Mouse (Mus musculus) kidney, embryonic 14.5 days (tissue): Measurements from ENCODE around the gene Cep112. TPM values are rescaled to one million over a fixed set of nuclear protein-coding genes. Genes with fewer than 3 reads are reported as not detected.

ENCODE experiments used
- ATAC-seq: fragments of 200-750 bp; cut with Nextera tagmentation; 2 replicates; pipeline ENCODE4 v1.8.0; 2017; ENCODE audit warnings: moderate number of reproducible peaks, mild to moderate bottlenecking, moderate TSS enrichment, moderate library complexity; ENCODE audit not compliant: low FRiP score, low TSS enrichment
- H3K27ac ChIP-seq: fragments of 300-500 bp; sonication (generic); 2 replicates; pipeline ENCODE4 v1.5.1; 2014; ENCODE audit warnings: low read depth, mild to moderate bottlenecking, low read length, moderate library complexity, mixed read lengths
- H3K27me3 ChIP-seq: fragments of 300-500 bp; sonication (generic); 2 replicates; pipeline ENCODE4 v1.6.1; 2014; ENCODE audit warnings: mild to moderate bottlenecking, low read length; ENCODE audit not compliant: control insufficient read depth, insufficient read depth
- H3K36me3 ChIP-seq: fragments of 300-500 bp; sonication (generic); 2 replicates; pipeline ENCODE4 v1.6.1; 2014; ENCODE audit warnings: low read length, mixed read lengths; ENCODE audit not compliant: control insufficient read depth, insufficient read depth
- H3K4me1 ChIP-seq: fragments of 300-500 bp; sonication (generic); 2 replicates; pipeline ENCODE4 v1.6.1; 2014; ENCODE audit warnings: low read length, mixed read lengths; ENCODE audit not compliant: control insufficient read depth, insufficient read depth
- H3K4me2 ChIP-seq: fragments of 300-500 bp; sonication (generic); replicated peaks from 2 replicates; pipeline ENCODE4 v1.6.1; 2014; ENCODE audit warnings: low read depth, mild to moderate bottlenecking, low read length
- H3K4me3 ChIP-seq: fragments of 300-500 bp; sonication (generic); 2 replicates; pipeline ENCODE4 v1.5.1; 2014; ENCODE audit warnings: mild to moderate bottlenecking, low read length
- H3K9ac ChIP-seq: fragments of 300-500 bp; sonication (generic); 2 replicates; pipeline ENCODE4 v1.6.1; 2014; ENCODE audit warnings: low read depth, mild to moderate bottlenecking, low read length, moderate library complexity
- H3K9me3 ChIP-seq: fragments of 300-500 bp; sonication (generic); 2 replicates; pipeline ENCODE4 v1.6.1; 2016; ENCODE audit warnings: low read length; ENCODE audit not compliant: control insufficient read depth
- WGBS: fragments of 180-500 bp; shearing (Covaris S2); extraction: QIAGEN DNeasy Blood & Tissue Kit; methylation state at CpG from one replicate; pipeline ENCODE4 v1.1.7; 2014; 5-methylcytosine and 5-hydroxymethylcytosine counted together
- polyA plus RNA-seq: library from polyadenylated mRNA; unstranded; fragments of >200 nt; fragmentation: Nextera tagmentation; extraction: Ambion mirVana; gene quantifications from 2 replicates; pipeline ENCODE4 v1.2.1, GENCODE M21; 2014

Cep112 gene
- polyA plus RNA-seq, 1 experiment from 2014 or later = 16.3 TPM

DNA sequence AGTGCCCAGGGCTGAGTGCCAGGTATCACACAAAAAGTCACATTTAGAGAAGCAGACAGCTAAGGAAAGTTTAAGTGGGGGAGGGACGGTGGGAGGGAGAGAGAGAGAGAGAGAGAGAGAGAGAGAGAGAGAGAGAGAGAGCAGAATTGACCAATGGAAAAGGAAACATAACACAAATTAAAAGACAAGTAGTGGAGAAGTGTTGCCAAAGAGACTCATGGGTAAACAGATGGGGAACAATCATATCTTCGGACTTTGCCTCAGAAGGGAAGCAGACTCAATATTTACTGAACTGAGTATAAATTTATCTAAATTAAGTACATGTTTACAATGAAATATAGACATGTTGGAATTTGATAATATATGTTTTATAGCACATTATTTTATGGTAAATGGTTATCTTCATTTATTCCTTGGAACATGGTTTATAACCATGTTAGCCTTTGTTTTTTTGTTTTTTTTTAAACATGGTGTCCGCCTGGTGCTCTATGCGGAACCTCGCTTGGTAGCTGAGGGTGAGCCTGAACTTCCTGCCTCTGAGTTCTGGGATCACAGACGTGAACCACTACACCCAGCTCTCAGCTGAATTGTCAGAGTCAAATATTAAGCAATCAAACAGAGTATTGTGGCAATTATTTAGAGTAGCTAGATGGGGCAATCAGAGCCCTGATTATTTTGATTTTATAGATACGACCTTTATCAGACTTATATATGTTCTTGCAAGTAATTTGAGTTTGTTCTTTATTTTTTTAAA lies 28.7 kb upstream of the Cep112 start:
- Histone ChIP-seq H3K27ac (no peak overlapping the region), H3K4me2 (no peak overlapping the region), H3K36me3 (no peaks in the 10 kb centered on the region), H3K9me3 (no peaks in the 10 kb centered on the region), H3K9ac (no peak overlapping the region), H3K4me3 (no peak overlapping the region), H3K4me1 (no peaks in the 10 kb centered on the region), H3K27me3 (no peaks in the 10 kb centered on the region)
- ATAC-seq = no peak
- 85% methylated on average over 7 of the region's 7 CpGs for WGBS

DNA sequence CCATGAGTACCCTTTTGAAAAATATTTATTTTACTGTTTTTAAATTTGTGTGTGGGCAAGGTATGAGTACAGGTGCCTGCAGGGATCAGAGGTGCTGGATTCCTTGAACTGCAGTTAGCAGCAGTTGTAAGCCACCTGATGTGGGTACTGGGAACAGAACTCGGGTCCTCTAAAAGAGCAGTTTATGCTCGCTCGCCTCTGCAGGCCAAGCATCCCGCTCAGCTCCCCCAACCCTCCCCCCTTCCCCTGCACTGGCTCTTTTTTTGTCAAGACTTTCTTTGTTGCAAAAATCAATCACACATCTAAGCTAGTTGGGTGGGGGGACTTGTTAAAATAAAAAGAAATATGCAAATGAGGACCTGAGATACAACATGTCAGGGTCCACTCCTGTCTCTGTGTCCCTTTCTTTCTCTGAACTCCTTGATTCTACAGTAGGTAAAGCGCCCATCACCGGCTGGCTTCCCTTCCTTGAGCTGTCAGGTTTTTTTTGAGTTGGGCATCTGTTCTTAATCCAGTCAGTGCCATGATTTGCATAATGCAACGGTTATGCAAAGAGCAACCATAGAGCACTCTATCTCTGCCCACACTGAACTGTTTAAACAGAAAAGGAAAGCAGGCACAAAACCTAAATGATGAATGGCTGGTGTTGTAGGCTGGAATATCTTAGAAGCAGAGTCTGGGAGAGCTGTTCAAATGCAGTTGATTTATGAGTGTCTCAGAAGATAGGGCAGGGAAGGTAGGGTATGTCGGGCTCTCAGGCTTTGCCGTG lies 14.9 kb upstream of the Cep112 start:
- Histone ChIP-seq H3K36me3 (no peaks in the 10 kb centered on the region), H3K9ac (no peak overlapping the region), H3K9me3 (no peaks in the 10 kb centered on the region), H3K4me2 (no peak overlapping the region), H3K27ac (no peak overlapping the region), H3K4me3 (no peak overlapping the region), H3K4me1 (no peaks in the 10 kb centered on the region), H3K27me3 (no peaks in the 10 kb centered on the region)
- no peak for ATAC-seq
- WGBS = 73% methylated on average over 7 of the region's 9 CpGs

DNA sequence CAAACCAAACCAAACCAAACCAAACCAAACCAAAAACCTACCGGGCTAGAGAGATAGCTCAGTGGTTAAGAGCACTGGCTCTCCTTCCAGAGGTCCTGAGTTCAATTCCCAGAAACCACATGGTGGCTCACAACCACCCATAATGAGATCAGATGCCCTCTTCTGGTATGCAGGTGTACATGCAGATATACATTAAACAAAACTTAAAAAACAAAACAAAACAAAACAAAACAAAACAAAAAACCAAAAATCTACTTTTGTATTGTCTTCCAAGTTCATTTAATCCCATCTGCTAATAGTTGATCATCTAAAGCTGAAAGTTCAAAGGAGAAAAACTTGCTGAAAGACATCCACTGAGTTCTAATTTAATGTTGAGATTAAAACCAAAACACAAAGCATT lies 8.6 kb upstream of the Cep112 start:
- Histone ChIP-seq H3K36me3 (no peaks in the 10 kb centered on the region), H3K4me3 (no peak overlapping the region), H3K9ac (no peak overlapping the region), H3K9me3 (no peaks in the 10 kb centered on the region), H3K4me2 (no peak overlapping the region), H3K27me3 (no peaks in the 10 kb centered on the region), H3K4me1 (no peaks in the 10 kb centered on the region), H3K27ac (no peak overlapping the region)
- ATAC-seq = no peak
- 91% methylated on average over 1 of the region's 1 CpGs for WGBS

DNA sequence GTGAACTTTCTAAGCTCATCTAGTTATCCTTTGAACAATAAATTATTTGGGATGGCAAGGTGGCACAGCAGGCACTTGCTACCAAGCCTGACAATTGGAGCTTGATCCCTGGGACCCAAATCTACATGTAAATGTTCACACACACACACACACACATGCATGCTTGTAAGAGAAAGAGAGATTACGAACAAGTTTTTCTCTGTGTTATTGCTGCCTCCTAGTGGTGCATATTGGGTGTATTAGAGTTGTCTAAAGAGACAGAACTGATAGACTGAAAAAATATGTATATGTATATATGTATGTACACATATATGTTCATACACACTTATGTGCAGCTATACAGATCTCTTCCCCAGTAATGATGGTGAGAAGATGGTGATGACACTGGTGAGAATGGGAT lies 6.5 kb upstream of the Cep112 start:
- Histone ChIP-seq H3K4me1 (no peaks in the 10 kb centered on the region), H3K27ac (no peak overlapping the region), H3K9ac (no peak overlapping the region), H3K4me3 (no peak overlapping the region), H3K27me3 (0 out of 2 replicates have a peak, but pooled peaks cover 4% of the 10 kb centered on the region), H3K36me3 (no peaks in the 10 kb centered on the region), H3K4me2 (no peak overlapping the region), H3K9me3 (no peaks in the 10 kb centered on the region)
- WGBS = 49% methylated on average over 1 of the region's 1 CpGs
- ATAC-seq = no peak

DNA sequence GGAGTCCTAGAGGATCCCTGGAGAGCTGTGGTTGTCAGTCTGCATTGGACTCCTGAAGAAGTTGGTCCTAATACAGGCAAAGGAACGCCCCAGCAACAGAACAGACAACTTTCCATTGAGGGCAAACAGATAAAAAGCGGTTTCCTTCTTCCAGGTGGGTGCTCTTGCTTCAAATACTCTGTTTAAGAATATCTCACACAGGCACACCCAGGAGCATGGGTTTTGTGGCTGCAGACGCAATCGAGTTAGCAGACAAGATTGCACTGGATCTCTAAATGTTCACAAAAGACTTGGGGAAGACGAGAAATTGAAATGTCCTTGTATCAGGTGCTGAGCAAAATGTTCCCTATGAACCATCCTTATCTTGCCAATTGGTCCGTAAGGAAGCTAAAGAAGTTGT lies 5.8 kb upstream of the Cep112 start:
- Histone ChIP-seq H3K27ac (no peak overlapping the region), H3K4me2 (no peak overlapping the region), H3K4me1 (no peaks in the 10 kb centered on the region), H3K27me3 (0 out of 2 replicates have a peak, but pooled peaks cover 4% of the 10 kb centered on the region), H3K4me3 (no peak overlapping the region), H3K9me3 (no peaks in the 10 kb centered on the region), H3K36me3 (no peaks in the 10 kb centered on the region), H3K9ac (no peak overlapping the region)
- no peak for ATAC-seq
- 88% methylated on average over 6 of the region's 6 CpGs for WGBS

DNA sequence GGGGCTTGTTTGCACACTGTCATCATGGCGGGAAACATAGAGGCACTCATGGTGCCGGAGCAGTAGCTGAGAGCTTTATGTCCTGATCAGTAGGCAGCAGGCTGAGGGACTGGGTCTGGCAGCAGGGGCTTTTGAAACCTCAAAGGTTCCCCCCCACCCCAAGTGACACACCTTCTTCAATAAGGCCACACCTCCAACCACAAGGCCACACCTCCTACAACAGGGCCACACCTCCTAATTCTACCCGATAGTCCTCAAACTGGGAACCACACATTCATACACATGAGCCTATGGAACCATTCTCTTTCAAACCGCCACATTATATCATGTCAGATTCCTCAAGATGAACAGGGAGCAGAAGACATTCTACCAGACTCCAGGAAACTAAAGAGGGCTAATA lies 4.2 kb upstream of the Cep112 start:
- ATAC-seq = no peak
- no peak overlapping the region for H3K9ac ChIP-seq
- 0 out of 2 replicates have a peak, but pooled peaks cover 4% of the 10 kb centered on the region for H3K27me3 ChIP-seq
- H3K4me2 ChIP-seq = no peak overlapping the region
- no peaks in the 10 kb centered on the region for H3K9me3 ChIP-seq
- H3K4me3 ChIP-seq = no peak overlapping the region
- WGBS = 79% methylated on average over 4 of the region's 4 CpGs
- H3K36me3 ChIP-seq = no peaks in the 10 kb centered on the region
- H3K27ac ChIP-seq = no peak overlapping the region
- H3K4me1 ChIP-seq = no peaks in the 10 kb centered on the region

DNA sequence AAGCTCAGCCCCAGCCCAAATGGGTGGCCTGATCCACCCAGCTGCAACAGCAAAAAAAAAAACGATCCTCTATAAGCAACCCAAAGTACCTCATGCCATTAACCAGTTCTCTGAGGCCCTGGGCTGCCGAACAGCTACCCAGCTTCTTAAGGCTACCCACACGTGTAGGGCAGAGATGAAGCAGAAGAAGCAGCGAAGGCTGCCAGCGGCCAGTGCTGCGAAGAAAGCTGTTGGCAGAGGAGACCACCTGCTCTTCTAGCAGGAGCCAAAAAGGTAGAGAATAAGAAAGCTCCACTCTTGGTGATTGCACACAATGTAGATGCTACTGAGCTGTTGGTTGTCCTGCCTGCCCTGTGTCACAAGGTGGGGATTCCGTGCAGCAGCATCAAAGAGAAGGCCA lies 1.8 kb upstream of the Cep112 start:
- no peaks in the 10 kb centered on the region for H3K4me1 ChIP-seq
- H3K9me3 ChIP-seq = no peaks in the 10 kb centered on the region
- H3K9ac ChIP-seq = no peak overlapping the region
- H3K4me3 ChIP-seq = no peak overlapping the region
- 0 out of 2 replicates have a peak, but pooled peaks cover 4% of the 10 kb centered on the region for H3K27me3 ChIP-seq
- no peak overlapping the region for H3K27ac ChIP-seq
- no peak for ATAC-seq
- H3K4me2 ChIP-seq = no peak overlapping the region
- 76% methylated on average over 7 of the region's 7 CpGs for WGBS
- H3K36me3 ChIP-seq = no peaks in the 10 kb centered on the region

DNA sequence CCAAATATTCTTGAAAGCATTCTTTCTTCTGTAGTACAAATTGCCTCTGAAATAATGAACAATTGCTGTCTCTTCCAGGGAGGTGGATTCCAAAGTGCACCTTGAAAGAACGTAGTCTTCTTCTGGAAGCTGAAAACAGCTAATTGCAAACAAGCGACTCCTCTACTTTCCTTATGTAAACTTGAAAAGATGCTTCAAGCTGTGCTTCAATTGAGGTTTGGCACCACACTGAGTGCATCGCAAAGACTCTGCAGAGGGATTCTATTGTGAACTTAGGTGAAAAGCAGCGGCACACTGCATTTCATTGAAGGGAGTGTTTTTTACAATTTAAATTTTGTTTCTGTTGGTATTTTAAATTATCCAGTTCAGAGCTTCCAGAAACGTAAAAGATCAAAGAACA lies 881 bp upstream of the Cep112 start:
- H3K9me3 ChIP-seq = no peaks in the 10 kb centered on the region
- H3K27me3 ChIP-seq = 0 out of 2 replicates have a peak, but pooled peaks cover 4% of the 10 kb centered on the region
- H3K4me2 ChIP-seq = peak overlapping the region; percentile 71
- peak overlapping the region; percentile 14; the same call in 1 of the 2 replicates for H3K9ac ChIP-seq
- H3K4me1 ChIP-seq = no peaks in the 10 kb centered on the region
- H3K27ac ChIP-seq = no peak overlapping the region
- H3K36me3 ChIP-seq = no peaks in the 10 kb centered on the region
- 9% methylated on average over 5 of the region's 5 CpGs for WGBS
- ATAC-seq = no peak
- peak overlapping the region; percentile 70; the same call in 1 of the 2 replicates for H3K4me3 ChIP-seq

DNA sequence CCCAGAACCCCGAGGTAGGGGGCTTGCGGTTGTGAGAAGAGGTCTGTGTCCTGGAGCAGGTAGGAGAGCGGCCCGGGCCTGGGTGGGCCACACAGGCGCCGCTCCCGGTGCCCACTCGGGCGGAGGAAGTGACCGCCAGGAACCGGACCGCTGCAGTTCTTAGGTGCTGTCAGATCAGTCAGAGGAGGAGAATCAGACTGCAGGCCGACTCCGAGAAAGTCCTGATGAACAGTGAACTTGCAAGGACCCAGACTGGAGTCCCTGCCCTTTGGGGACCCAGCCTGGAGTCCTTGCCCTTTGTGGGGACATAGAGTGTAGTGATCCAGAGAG lies 565 bp downstream of the Cep112 start:
- peak overlapping the region; percentile 70 for H3K4me3 ChIP-seq
- H3K27me3 ChIP-seq = 0 out of 2 replicates have a peak, but pooled peaks cover 4% of the 10 kb centered on the region
- peak overlapping the region; percentile 77 for H3K9ac ChIP-seq
- peak overlapping the region; percentile 71 for H3K4me2 ChIP-seq
- H3K9me3 ChIP-seq = no peaks in the 10 kb centered on the region
- WGBS = 4% methylated on average over 14 of the region's 14 CpGs
- H3K4me1 ChIP-seq = no peaks in the 10 kb centered on the region
- H3K27ac ChIP-seq = no peak overlapping the region; the same call in 1 of the 2 replicates
- no peaks in the 10 kb centered on the region for H3K36me3 ChIP-seq
- ATAC-seq = peak; percentile 68
